Mouse (Mus musculus) neural tube, embryonic 11.5 days (tissue): ENCODE measurements at regions not wholly inside any gene's neighbourhood (a gene's known extent, or its start where the extent isn't known, plus 50 kb on each side); places are given as distances from the start of the nearest gene placed in this dataset.

Experiments used
- ATAC-seq: fragments of 200-750 bp; cut with Nextera tagmentation; 2 replicates; pipeline ENCODE4 v1.8.0; 2017; ENCODE audit warnings: moderate number of reproducible peaks, mild to moderate bottlenecking, moderate TSS enrichment, moderate library complexity; ENCODE audit not compliant: insufficient read depth, low FRiP score, low TSS enrichment
- DNase-seq: peaks from one replicate; pipeline ENCODE4 v3.0.0-alpha.2; 2015; ENCODE audit warnings: low spot score
- H3K27ac ChIP-seq: fragments of 300-500 bp; sonication (generic); 2 replicates; pipeline ENCODE4 v1.5.1; 2014; ENCODE audit warnings: low read depth, mild to moderate bottlenecking, low read length
- H3K27me3 ChIP-seq: fragments of 300-500 bp; sonication (generic); 2 replicates; pipeline ENCODE4 v1.6.1; 2014; ENCODE audit warnings: mild to moderate bottlenecking, low read length, mixed read lengths; ENCODE audit not compliant: control insufficient read depth, insufficient read depth
- H3K36me3 ChIP-seq: fragments of 300-500 bp; sonication (generic); 2 replicates; pipeline ENCODE4 v1.6.1; 2014; ENCODE audit warnings: mild to moderate bottlenecking, low read length, moderate library complexity, mixed read lengths; ENCODE audit not compliant: control insufficient read depth, insufficient read depth
- H3K4me1 ChIP-seq: fragments of 300-500 bp; sonication (generic); 2 replicates; pipeline ENCODE4 v1.6.1; 2014; ENCODE audit warnings: low read length, mixed read lengths; ENCODE audit not compliant: control insufficient read depth, insufficient read depth
- H3K4me2 ChIP-seq: fragments of 300-500 bp; sonication (generic); 2 replicates; pipeline ENCODE4 v1.6.1; 2014; ENCODE audit warnings: low read depth, mild to moderate bottlenecking, moderate library complexity
- H3K4me3 ChIP-seq: fragments of 300-500 bp; sonication (generic); 2 replicates; pipeline ENCODE4 v1.5.1; 2014; ENCODE audit warnings: low read depth, low read length
- H3K9ac ChIP-seq: fragments of 300-500 bp; sonication (generic); 2 replicates; pipeline ENCODE4 v1.6.1; 2014; ENCODE audit warnings: mild to moderate bottlenecking, low read length
- H3K9me3 ChIP-seq: fragments of 300-500 bp; sonication (generic); 2 replicates; pipeline ENCODE4 v1.6.1; 2016; ENCODE audit warnings: low read length; ENCODE audit not compliant: control insufficient read depth
- WGBS: fragments of 180-500 bp; shearing (Covaris S2); extraction: QIAGEN DNeasy Blood & Tissue Kit; methylation state at CpG from one replicate; pipeline ENCODE4 v1.1.7; 2014; 5-methylcytosine and 5-hydroxymethylcytosine counted together

DNA sequence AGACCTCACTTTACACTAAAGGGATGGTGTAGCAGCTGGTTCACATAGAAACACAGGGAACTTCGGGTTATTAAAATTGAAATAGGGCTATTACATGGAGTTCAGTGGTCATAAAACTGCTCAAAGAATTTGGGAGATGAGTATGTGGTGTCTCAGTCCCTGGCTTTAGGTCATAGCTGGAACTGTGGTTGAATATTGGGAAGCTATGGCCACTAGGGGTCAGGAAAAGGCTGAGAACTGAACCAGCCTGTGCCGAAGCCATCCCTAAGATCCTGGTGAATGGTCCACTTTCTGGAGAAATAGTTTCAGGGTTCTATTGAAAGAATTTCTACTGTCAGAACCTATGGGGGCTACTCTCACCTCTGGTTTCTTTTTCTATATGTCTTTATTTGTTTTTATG lies 229.0 kb downstream of the Ankrd50 start:
- no peaks in the 10 kb centered on the region for H3K36me3 ChIP-seq
- peaks cover 5% of the 10 kb centered on the region; the same call in 1 of the 2 replicates for H3K4me1 ChIP-seq
- WGBS: 14% methylated on average over 2 of the region's 2 CpGs
- H3K9me3 ChIP-seq: no peaks in the 10 kb centered on the region
- no peak overlapping the region for H3K27ac ChIP-seq
- no peak overlapping the region for H3K4me3 ChIP-seq
- H3K9ac ChIP-seq: no peak overlapping the region
- no peak overlapping the region for H3K4me2 ChIP-seq
- DNase-seq (peak; percentile 58), ATAC-seq (peak; percentile 74; the same call in 1 of the 2 replicates)
- H3K27me3 ChIP-seq: no peaks in the 10 kb centered on the region

GRCm38 (mm10) chr3:38254896-38255295 lies 229.7 kb downstream of the Ankrd50 start:
- H3K4me2 ChIP-seq: no peak overlapping the region
- DNase-seq (no peak), ATAC-seq (no peak)
- H3K27ac ChIP-seq: no peak overlapping the region
- H3K4me3 ChIP-seq: no peak overlapping the region
- no peaks in the 10 kb centered on the region for H3K9me3 ChIP-seq
- H3K4me1 ChIP-seq: peaks cover 5% of the 10 kb centered on the region; the same call in 1 of the 2 replicates
- 84% methylated on average over 2 of the region's 2 CpGs for WGBS
- no peaks in the 10 kb centered on the region for H3K27me3 ChIP-seq
- H3K9ac ChIP-seq: no peak overlapping the region
- no peaks in the 10 kb centered on the region for H3K36me3 ChIP-seq

DNA sequence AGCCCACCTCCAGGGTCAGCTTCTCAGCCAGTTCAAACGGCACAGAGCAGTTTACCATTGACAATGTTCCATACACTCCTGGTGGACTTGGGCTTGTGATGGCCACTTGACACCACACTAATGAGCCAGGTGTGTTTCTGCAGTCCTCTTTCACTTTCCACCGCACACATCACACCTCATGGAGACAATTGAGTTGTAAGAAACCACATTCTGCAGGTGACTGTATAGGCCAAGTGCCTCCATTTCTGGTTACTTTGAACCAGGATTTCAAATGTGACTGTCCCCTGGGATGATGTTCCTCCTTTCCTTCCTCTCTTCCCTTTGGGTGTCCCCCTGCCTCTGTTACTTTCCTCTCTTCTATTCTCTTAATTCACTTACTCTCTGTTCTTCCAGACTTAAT lies 233.1 kb downstream of the Ankrd50 start:
- no peak for ATAC-seq
- Histone ChIP-seq H3K36me3 (no peaks in the 10 kb centered on the region), H3K4me2 (no peak overlapping the region), H3K27ac (no peak overlapping the region), H3K9ac (no peak overlapping the region), H3K27me3 (no peaks in the 10 kb centered on the region), H3K4me1 (no peaks in the 10 kb centered on the region), H3K4me3 (no peak overlapping the region), H3K9me3 (no peaks in the 10 kb centered on the region)
- WGBS: 83% methylated on average over 2 of the region's 2 CpGs
- DNase-seq: no peak

DNA sequence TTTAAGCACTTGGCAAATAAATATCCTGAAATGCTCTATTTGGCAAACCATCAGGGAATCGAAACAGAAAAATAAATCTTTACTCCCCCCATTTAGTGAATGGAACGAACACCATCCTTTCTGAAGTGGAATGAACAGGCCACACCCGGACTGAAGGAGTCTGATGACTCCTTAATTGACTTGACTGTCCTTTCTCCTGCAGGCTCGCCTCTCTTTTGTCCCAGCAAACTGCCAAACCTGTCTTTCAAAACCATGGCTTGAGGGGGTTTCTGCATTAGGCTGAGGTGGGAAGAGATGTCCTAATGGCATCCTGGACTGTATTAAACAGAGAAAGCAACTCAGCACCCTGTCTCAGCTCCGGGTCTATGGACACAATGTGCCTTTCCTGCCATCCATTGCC lies 234.1 kb downstream of the Ankrd50 start:
- Histone ChIP-seq H3K9me3 (no peaks in the 10 kb centered on the region), H3K4me2 (no peak overlapping the region), H3K9ac (no peak overlapping the region), H3K27me3 (no peaks in the 10 kb centered on the region), H3K4me3 (no peak overlapping the region), H3K27ac (no peak overlapping the region), H3K36me3 (no peaks in the 10 kb centered on the region), H3K4me1 (no peaks in the 10 kb centered on the region)
- DNase-seq (no peak), ATAC-seq (no peak)
- WGBS: 75% methylated on average over 5 of the region's 5 CpGs

DNA sequence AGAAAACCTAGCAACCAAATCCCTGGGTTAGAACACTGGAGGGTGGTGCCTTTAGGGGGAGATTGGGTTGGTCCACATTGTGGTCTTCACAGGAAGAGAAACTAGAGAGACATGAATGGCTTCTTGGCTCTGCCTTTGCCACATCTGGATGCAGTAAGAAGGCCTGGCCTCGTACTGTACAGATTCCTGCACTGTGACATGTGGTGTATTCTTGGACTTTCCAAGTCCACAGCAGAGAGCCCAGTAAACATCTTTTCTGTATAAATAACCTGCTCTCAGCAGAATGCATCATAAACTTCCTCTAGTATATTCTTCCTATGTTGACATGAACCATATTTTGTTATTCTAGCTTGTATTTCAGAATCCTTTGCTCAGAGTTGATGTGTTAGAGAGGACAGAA lies 235.7 kb downstream of the Ankrd50 start:
- WGBS: 81% methylated on average over 1 of the region's 1 CpGs
- no peak overlapping the region for H3K4me2 ChIP-seq
- H3K27ac ChIP-seq: no peak overlapping the region
- no peak overlapping the region for H3K4me3 ChIP-seq
- no peak overlapping the region for H3K9ac ChIP-seq
- no peak for DNase-seq
- no peaks in the 10 kb centered on the region for H3K27me3 ChIP-seq
- no peaks in the 10 kb centered on the region for H3K4me1 ChIP-seq
- ATAC-seq: no peak
- H3K9me3 ChIP-seq: no peaks in the 10 kb centered on the region
- H3K36me3 ChIP-seq: no peaks in the 10 kb centered on the region

GRCm38 (mm10) chr3:38246439-38246838 lies 238.2 kb downstream of the Ankrd50 start:
- H3K27me3 ChIP-seq: no peaks in the 10 kb centered on the region
- ATAC-seq (no peak), DNase-seq (no peak)
- H3K9me3 ChIP-seq: no peaks in the 10 kb centered on the region
- no peaks in the 10 kb centered on the region for H3K36me3 ChIP-seq
- H3K4me1 ChIP-seq: no peaks in the 10 kb centered on the region
- H3K4me3 ChIP-seq: no peak overlapping the region
- H3K9ac ChIP-seq: no peak overlapping the region
- H3K4me2 ChIP-seq: no peak overlapping the region
- H3K27ac ChIP-seq: no peak overlapping the region
- 86% methylated on average over 2 of the region's 2 CpGs for WGBS

GRCm38 (mm10) chr3:38243209-38243608 lies 241.4 kb downstream of the Ankrd50 start:
- no peaks in the 10 kb centered on the region for H3K4me1 ChIP-seq
- DNase-seq (no peak), ATAC-seq (no peak)
- no peak overlapping the region for H3K4me2 ChIP-seq
- no peaks in the 10 kb centered on the region for H3K9me3 ChIP-seq
- H3K27me3 ChIP-seq: no peaks in the 10 kb centered on the region
- 92% methylated on average over 3 of the region's 3 CpGs for WGBS
- H3K36me3 ChIP-seq: no peaks in the 10 kb centered on the region
- no peak overlapping the region for H3K27ac ChIP-seq
- H3K9ac ChIP-seq: no peak overlapping the region
- no peak overlapping the region for H3K4me3 ChIP-seq

GRCm38 (mm10) chr3:38237616-38238015 lies 247.0 kb downstream of the Ankrd50 start:
- 66% methylated on average over 2 of the region's 2 CpGs for WGBS

DNA sequence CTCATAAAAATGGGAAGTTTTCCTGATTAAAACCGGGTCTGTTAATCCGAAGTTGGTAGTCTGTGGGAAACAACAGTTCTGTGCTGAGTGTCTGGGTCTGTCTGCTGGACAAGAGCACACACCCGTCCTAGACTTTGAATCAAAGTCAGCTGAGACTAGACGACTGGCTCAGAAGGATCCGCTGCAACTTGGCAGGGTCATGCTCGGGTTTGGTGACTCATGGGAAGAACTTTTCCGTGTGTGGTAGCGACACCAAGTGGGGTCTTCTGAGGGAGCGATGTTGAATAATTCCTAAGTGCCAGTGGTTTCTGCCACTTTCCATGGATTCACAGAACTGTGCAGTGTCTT lies 248.9 kb downstream of the Ankrd50 start:
- Histone ChIP-seq H3K27me3 (no peaks in the 10 kb centered on the region), H3K9me3 (no peaks in the 10 kb centered on the region), H3K4me3 (no peak overlapping the region), H3K36me3 (no peaks in the 10 kb centered on the region), H3K4me2 (no peak overlapping the region), H3K9ac (no peak overlapping the region), H3K27ac (no peak overlapping the region), H3K4me1 (peaks cover 10% of the 10 kb centered on the region)
- DNase-seq: no peak
- ATAC-seq: no peak
- WGBS: 88% methylated on average over 9 of the region's 9 CpGs

More at GRCm38 (mm10) chr3:38237616-38238015, 247.0 kb downstream of the Ankrd50 start:
- DNase-seq (no peak), ATAC-seq (no peak)
- Histone ChIP-seq H3K4me1 (peaks cover 2% of the 10 kb centered on the region), H3K27me3 (no peaks in the 10 kb centered on the region), H3K4me3 (no peak overlapping the region), H3K9ac (no peak overlapping the region), H3K27ac (no peak overlapping the region), H3K4me2 (no peak overlapping the region), H3K9me3 (no peaks in the 10 kb centered on the region), H3K36me3 (no peaks in the 10 kb centered on the region)
